Mouse (Mus musculus) forebrain, embryonic 16.5 days (tissue): ENCODE measurements around the gene Cst9. TPM values are rescaled to one million over a fixed set of nuclear protein-coding genes. Genes with fewer than 3 reads are reported as not detected.

Experiments used
- ATAC-seq: fragments of 200-750 bp; cut with Nextera tagmentation; 2 replicates; pipeline ENCODE4 v1.8.0; 2017; ENCODE audit warnings: mild to moderate bottlenecking, moderate library complexity
- H3K27ac ChIP-seq: fragments of 300-500 bp; sonication (generic); 2 replicates; pipeline ENCODE4 v1.5.1; 2014; ENCODE audit warnings: low read length, control low read depth
- H3K27me3 ChIP-seq: fragments of 300-500 bp; sonication (generic); replicated peaks from 2 replicates; pipeline ENCODE4 v1.6.1; 2014; ENCODE audit warnings: low read length; ENCODE audit not compliant: control insufficient read depth, insufficient read depth
- H3K36me3 ChIP-seq: fragments of 300-500 bp; sonication (generic); 2 replicates; pipeline ENCODE4 v1.6.1; 2014; ENCODE audit not compliant: control insufficient read depth, insufficient read depth
- H3K4me1 ChIP-seq: fragments of 300-500 bp; sonication (generic); replicated peaks from 2 replicates; pipeline ENCODE4 v1.6.1; 2014; ENCODE audit warnings: low read length; ENCODE audit not compliant: control insufficient read depth, insufficient read depth
- H3K4me2 ChIP-seq: fragments of 300-500 bp; sonication (generic); 2 replicates; pipeline ENCODE4 v1.6.1; 2014; ENCODE audit warnings: mild to moderate bottlenecking, low read length, control low read depth
- H3K4me3 ChIP-seq: fragments of 300-500 bp; sonication (generic); replicated peaks from 2 replicates; pipeline ENCODE4 v1.5.1; 2014; ENCODE audit warnings: mild to moderate bottlenecking, low read length, control low read depth
- H3K9ac ChIP-seq: fragments of 300-500 bp; sonication (generic); replicated peaks from 2 replicates; pipeline ENCODE4 v1.6.1; 2014; ENCODE audit warnings: low read depth, low read length, control low read depth
- H3K9me3 ChIP-seq: fragments of 300-500 bp; sonication (generic); 2 replicates; pipeline ENCODE4 v1.6.1; 2016; ENCODE audit warnings: low read length; ENCODE audit not compliant: control insufficient read depth
- WGBS: fragments of 180-500 bp; shearing (Covaris S2); extraction: QIAGEN DNeasy Blood & Tissue Kit; methylation state at CpG from one replicate; pipeline ENCODE4 v1.1.7; 2014; 5-methylcytosine and 5-hydroxymethylcytosine counted together
- polyA plus RNA-seq: library from polyadenylated mRNA; unstranded; fragments of >200 nt; fragmentation: Nextera tagmentation; extraction: Ambion mirVana; gene quantifications from 2 replicates; pipeline ENCODE4 v1.2.1, GENCODE M21; 2015

Gene Cst9
- not detected in 2 replicates for polyA plus RNA-seq

DNA sequence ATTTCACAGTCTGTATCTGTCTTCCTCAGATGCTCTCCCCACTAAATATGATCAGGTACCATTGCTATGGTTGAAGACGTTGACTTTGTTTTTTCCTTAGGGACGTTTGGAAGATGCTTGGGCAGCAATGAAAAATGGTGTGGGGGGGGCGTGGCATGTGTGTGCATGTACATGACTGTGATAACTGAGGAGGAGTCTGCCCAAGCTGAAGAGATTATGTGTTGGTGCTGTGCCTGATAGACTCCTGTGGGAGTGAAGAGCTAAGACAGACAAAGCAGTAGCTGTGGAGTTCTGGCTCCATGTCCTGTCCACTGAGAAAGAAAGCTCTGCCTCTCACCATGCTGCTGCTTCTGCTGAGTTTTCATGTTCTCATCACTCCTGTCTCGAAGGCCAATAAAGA, at the start of gene Cst9:
Cst9 (plus strand) TSS at position 236 of the 400 bp plus-strand sequence.
- WGBS, result 82% methylated on average over 4 of the region's 4 CpGs
- no peaks in the 10 kb centered on the region for H3K4me1 ChIP-seq
- no peaks in the 10 kb centered on the region for H3K27me3 ChIP-seq
- H3K27ac ChIP-seq, result no peak within 1 kb of the TSS
- H3K9me3 ChIP-seq, result no peaks in the 10 kb centered on the region
- ATAC-seq, result no peak
- no peaks in the 10 kb centered on the region for H3K36me3 ChIP-seq
- no peak within 1 kb of the TSS for H3K9ac ChIP-seq
- no peak within 1 kb of the TSS for H3K4me3 ChIP-seq
- no peak within 1 kb of the TSS for H3K4me2 ChIP-seq

DNA sequence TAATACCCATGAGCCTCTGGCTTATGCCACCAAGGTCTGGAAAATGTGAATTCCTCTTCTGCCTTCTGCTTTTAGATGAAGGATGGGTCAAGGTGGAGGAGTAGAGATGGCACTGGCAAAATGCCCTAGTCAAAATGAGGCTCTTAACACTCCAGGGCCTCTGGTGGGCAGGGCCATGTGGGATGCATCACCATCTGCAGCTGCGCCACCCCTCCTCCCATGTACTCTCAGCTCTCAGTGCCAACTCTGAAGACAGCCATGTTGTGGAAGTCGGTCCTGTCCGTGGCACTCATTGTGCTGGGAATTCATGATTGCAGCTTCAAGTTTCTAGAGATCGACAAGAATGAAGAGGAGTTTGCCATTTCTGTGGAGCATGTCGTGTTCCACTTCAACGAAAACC, 45.8 kb upstream of the Cst9 start, which contains the start of gene Cst12:
Cst12 (plus strand) TSS at position 220 of the 400 bp plus-strand sequence.
- H3K36me3 ChIP-seq, result no peaks in the 10 kb centered on the region
- no peaks in the 10 kb centered on the region for H3K9me3 ChIP-seq
- no peak within 1 kb of the TSS for H3K9ac ChIP-seq
- 97% methylated on average over 6 of the region's 6 CpGs for WGBS
- no peak within 1 kb of the TSS for H3K4me2 ChIP-seq
- H3K27me3 ChIP-seq, result no peaks in the 10 kb centered on the region
- no peak within 1 kb of the TSS for H3K4me3 ChIP-seq
- ATAC-seq, result no peak
- no peaks in the 10 kb centered on the region for H3K4me1 ChIP-seq
- H3K27ac ChIP-seq, result no peak within 1 kb of the TSS

DNA sequence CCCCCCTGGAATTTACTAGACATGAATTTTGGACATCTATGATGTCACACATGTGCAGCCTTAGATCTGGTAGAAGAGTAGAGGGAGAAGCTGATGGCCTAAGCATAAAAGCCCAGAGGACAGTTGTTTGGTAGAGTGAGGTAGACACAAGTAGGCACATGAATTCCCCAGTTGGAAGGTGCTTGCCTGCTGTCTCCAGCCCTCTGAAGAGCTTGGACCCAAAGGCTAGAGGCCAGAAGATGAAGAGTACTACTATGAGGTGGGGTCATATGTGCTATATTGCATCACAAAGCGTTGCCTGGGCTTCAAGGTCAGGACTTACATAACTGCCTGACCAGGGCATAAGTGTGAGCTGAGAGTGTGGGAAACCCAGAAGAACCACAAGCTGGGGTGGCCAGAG, 36.5 kb upstream of the Cst9 start, which contains the start of gene Cst8:
Cst8 (plus strand) TSS at position 301 of the 400 bp plus-strand sequence.
- H3K4me1 ChIP-seq, result no peaks in the 10 kb centered on the region
- H3K4me2 ChIP-seq, result no peak within 1 kb of the TSS
- H3K36me3 ChIP-seq, result no peaks in the 10 kb centered on the region
- 94% methylated on average over 1 of the region's 1 CpGs for WGBS
- no peak within 1 kb of the TSS for H3K4me3 ChIP-seq
- no peak within 1 kb of the TSS for H3K27ac ChIP-seq
- H3K9me3 ChIP-seq, result no peaks in the 10 kb centered on the region
- H3K27me3 ChIP-seq, result no peaks in the 10 kb centered on the region
- no peak for ATAC-seq
- no peak within 1 kb of the TSS for H3K9ac ChIP-seq

DNA sequence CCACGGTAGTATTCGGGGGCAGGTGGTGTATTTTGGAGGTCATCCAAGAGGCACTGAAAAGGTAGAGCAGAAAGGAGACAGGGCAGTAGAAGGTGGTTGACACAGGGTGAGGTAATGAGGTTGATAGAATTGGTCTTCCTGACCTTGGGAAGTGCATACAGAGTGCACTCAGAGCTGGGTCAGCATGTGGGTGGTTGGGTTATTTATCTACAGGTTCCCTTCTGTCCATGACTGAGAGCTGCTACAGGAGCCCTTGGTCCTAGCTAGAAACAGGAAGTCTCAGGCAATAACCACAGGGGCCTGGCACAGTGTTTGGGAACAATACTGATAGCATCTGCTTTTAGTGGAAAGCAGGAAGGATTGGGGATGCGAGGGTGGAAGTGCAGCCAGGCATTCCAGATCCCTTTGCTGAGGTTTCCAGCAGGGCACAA, 33.4 kb upstream of the Cst9 start:
- Histone ChIP-seq H3K4me2 (no peak overlapping the region), H3K9me3 (no peaks in the 10 kb centered on the region), H3K4me1 (no peaks in the 10 kb centered on the region), H3K4me3 (no peak overlapping the region), H3K36me3 (no peaks in the 10 kb centered on the region), H3K27me3 (no peaks in the 10 kb centered on the region), H3K9ac (no peak overlapping the region), H3K27ac (no peak overlapping the region)
- no peak for ATAC-seq
- WGBS, result 65% methylated on average over 3 of the region's 3 CpGs

- Histone ChIP-seq H3K36me3 (no peaks in the 10 kb centered on the region), H3K4me2 (no peak overlapping the region), H3K9ac (no peak overlapping the region), H3K9me3 (no peaks in the 10 kb centered on the region), H3K4me1 (no peaks in the 10 kb centered on the region), H3K27ac (no peak overlapping the region), H3K4me3 (no peak overlapping the region), H3K27me3 (no peaks in the 10 kb centered on the region)
- ATAC-seq, result no peak
- WGBS, result 79% methylated on average over 6 of the region's 6 CpGs
Measured at GRCm38 (mm10) chr2:148806696-148807095, 28.3 kb upstream of the Cst9 start.

GRCm38 (mm10) chr2:148819909-148820308, 15.0 kb upstream of the Cst9 start, which contains the start of gene Cst13:
Gene Cst13 (plus strand): TSS chr2:148820081.
- H3K36me3 ChIP-seq, result no peaks in the 10 kb centered on the region
- no peak within 1 kb of the TSS for H3K27ac ChIP-seq
- ATAC-seq, result no peak
- H3K4me3 ChIP-seq, result no peak within 1 kb of the TSS
- H3K9ac ChIP-seq, result no peak within 1 kb of the TSS
- H3K9me3 ChIP-seq, result no peaks in the 10 kb centered on the region
- H3K4me2 ChIP-seq, result no peak within 1 kb of the TSS
- no peaks in the 10 kb centered on the region for H3K4me1 ChIP-seq
- H3K27me3 ChIP-seq, result no peaks in the 10 kb centered on the region

DNA sequence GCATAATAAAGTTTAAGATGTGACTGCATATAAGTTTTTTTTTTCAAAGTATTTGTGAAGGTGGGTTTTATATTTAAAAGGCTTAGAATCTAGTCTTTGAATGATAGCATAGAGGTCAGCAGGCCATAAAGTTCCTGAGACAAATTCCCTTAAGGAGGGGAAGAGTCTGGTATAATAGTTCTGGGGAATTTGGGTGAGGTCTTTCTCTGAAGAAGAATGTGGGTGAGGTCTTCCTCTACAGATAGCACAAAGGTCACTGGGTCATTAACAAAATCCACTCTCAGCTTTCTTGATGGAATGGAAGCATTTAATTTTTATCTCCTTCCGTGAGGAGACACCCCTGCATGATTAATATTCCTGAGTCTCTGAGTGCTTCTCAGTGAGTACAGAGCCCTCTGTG, 9.0 kb upstream of the Cst9 start:
- Histone ChIP-seq H3K36me3 (no peaks in the 10 kb centered on the region), H3K9ac (no peak overlapping the region), H3K9me3 (no peaks in the 10 kb centered on the region), H3K4me1 (no peaks in the 10 kb centered on the region), H3K4me2 (no peak overlapping the region), H3K27me3 (no peaks in the 10 kb centered on the region), H3K27ac (no peak overlapping the region), H3K4me3 (no peak overlapping the region)
- 85% methylated on average over 1 of the region's 1 CpGs for WGBS
- no peak for ATAC-seq

- Histone ChIP-seq H3K9ac (no peak overlapping the region), H3K9me3 (no peaks in the 10 kb centered on the region), H3K4me1 (no peaks in the 10 kb centered on the region), H3K4me3 (no peak overlapping the region), H3K27ac (no peak overlapping the region), H3K36me3 (no peaks in the 10 kb centered on the region), H3K4me2 (no peak overlapping the region), H3K27me3 (no peaks in the 10 kb centered on the region)
- ATAC-seq, result no peak
- 91% methylated on average over 5 of the region's 5 CpGs for WGBS
Measured at GRCm38 (mm10) chr2:148838075-148838777, 3.3 kb downstream of the Cst9 start.

GRCm38 (mm10) chr2:148839224-148839623, 4.3 kb downstream of the Cst9 start:
- ATAC-seq, result no peak
- H3K4me3 ChIP-seq, result no peak overlapping the region
- H3K36me3 ChIP-seq, result no peaks in the 10 kb centered on the region
- no peaks in the 10 kb centered on the region for H3K9me3 ChIP-seq
- H3K9ac ChIP-seq, result no peak overlapping the region
- no peaks in the 10 kb centered on the region for H3K27me3 ChIP-seq
- no peaks in the 10 kb centered on the region for H3K4me1 ChIP-seq
- WGBS, result 93% methylated on average over 2 of the region's 2 CpGs
- no peak overlapping the region for H3K27ac ChIP-seq
- H3K4me2 ChIP-seq, result no peak overlapping the region
